Mouse (Mus musculus) embryonic facial prominence, embryonic 12.5 days (tissue): ENCODE data around the gene Ankrd54. TPM values are rescaled to one million over a fixed set of nuclear protein-coding genes. Genes with fewer than 3 reads are reported as not detected.

Experiments used
- ATAC-seq: fragments of 200-750 bp; cut with Nextera tagmentation; 2 replicates; pipeline ENCODE4 v1.8.0; 2017; ENCODE audit not compliant: insufficient number of reproducible peaks, insufficient read depth, low FRiP score, low TSS enrichment
- H3K27ac ChIP-seq: fragments of 300-500 bp; sonication (generic); 2 replicates; pipeline ENCODE4 v1.5.1; 2016; ENCODE audit warnings: mild to moderate bottlenecking
- H3K27me3 ChIP-seq: fragments of 300-500 bp; sonication (generic); 2 replicates; pipeline ENCODE4 v1.6.1; 2016; ENCODE audit warnings: mild to moderate bottlenecking, moderate library complexity
- H3K36me3 ChIP-seq: fragments of 300-500 bp; sonication (generic); 2 replicates; pipeline ENCODE4 v1.6.1; 2016; ENCODE audit warnings: mild to moderate bottlenecking
- H3K4me1 ChIP-seq: fragments of 300-500 bp; sonication (generic); 2 replicates; pipeline ENCODE4 v1.6.1; 2016
- H3K4me2 ChIP-seq: fragments of 300-500 bp; sonication (generic); replicated peaks from 2 replicates; pipeline ENCODE4 v1.6.1; 2016; ENCODE audit warnings: mild to moderate bottlenecking, moderate library complexity
- H3K4me3 ChIP-seq: fragments of 300-500 bp; sonication (generic); 2 replicates; pipeline ENCODE4 v1.5.1; 2016; ENCODE audit warnings: mild to moderate bottlenecking
- H3K9ac ChIP-seq: fragments of 300-500 bp; sonication (generic); 2 replicates; pipeline ENCODE4 v1.6.1; 2016; ENCODE audit warnings: mild to moderate bottlenecking, moderate library complexity
- H3K9me3 ChIP-seq: fragments of 300-500 bp; sonication (generic); 2 replicates; pipeline ENCODE4 v1.6.1; 2016; ENCODE audit warnings: mild to moderate bottlenecking, moderate library complexity
- WGBS: fragments of 180-500 bp; shearing (Covaris S2); methylation state at CpG from one replicate; pipeline ENCODE4 v1.1.7; 2016; 5-methylcytosine and 5-hydroxymethylcytosine counted together
- polyA plus RNA-seq: library from polyadenylated mRNA; unstranded; fragments of >200 nt; fragmentation: Nextera tagmentation; extraction: Ambion mirVana; gene quantifications from 2 replicates; pipeline ENCODE4 v1.2.1, GENCODE M21; 2016

The Ankrd54 gene
- 55.9 and 65.5 TPM in 2 replicates for polyA plus RNA-seq

DNA sequence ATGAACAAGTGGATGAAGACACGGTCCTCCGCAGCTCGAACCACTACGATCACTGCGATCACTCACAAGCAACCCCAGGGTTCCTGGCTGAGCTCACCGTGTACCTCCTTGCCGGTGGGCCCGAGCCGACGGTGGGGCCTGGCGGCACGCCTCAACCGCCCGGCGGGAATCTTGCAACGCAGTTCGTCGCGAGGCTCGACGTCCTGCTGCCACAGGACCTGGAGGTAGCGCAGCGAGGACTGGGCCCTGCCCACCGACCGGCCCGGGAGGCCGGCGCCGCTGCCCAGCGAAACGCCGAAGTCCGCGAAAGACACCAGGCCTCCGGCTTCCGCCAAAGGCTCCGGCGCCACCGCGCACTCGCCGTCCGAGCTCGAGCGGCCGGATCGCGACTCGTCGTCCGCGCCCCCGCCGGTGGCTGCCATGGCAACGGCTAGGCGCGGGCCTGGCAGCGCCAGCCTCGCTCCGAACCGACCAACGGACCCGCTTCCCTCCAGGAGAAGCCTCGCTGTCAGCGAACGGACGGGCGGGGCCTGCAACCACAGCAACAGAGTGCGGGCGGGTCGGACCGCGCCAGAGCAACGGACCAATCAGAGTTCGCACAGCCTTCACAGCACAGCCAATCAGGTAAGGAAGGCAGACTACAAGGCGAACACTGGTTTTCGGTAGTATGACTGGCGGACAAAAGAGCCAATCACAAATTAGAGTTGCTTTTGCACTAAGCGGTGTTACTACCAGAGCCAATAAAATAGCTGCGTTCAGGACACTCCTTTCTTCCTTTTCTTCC is at the start of gene Ankrd54:
TSS of gene Ankrd54 (minus strand) at position 518 of the 784 bp plus-strand sequence.
- H3K36me3 ChIP-seq, result peaks cover 32% of the 10 kb centered on the region
- H3K9ac ChIP-seq, result peak within 1 kb of the TSS; percentile 89
- H3K4me2 ChIP-seq, result peak within 1 kb of the TSS; percentile 73
- peak within 1 kb of the TSS; percentile 67; the same call in 1 of the 2 replicates for H3K27ac ChIP-seq
- peak within 1 kb of the TSS; percentile 93 for H3K4me3 ChIP-seq
- no peaks in the 10 kb centered on the region for H3K9me3 ChIP-seq
- peak; percentile 100 for ATAC-seq
- H3K27me3 ChIP-seq, result no peaks in the 10 kb centered on the region
- under 1% methylated on average over 80 of the region's 80 CpGs for WGBS
- H3K4me1 ChIP-seq, result peaks cover 19% of the 10 kb centered on the region

DNA sequence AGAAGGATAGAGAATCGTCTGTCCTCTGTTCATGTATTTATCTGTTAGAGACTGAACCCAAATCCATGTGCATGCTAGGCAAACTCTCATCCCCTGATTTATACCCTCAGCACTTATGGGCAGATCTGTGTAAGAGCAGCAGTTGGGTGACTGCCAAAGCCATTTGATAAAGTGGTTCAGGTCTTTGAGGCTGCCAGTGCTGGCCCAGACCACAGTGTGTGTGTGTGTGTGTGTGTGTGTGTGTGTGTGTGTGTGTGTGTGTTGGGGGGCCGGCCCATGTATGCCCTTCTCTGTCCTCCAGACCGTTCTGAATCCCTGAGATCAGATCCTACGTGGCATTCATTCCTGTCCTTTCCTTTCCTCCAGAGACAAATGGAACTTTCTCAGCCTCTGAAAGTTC is 49.1 kb upstream of the Ankrd54 start:
- 87% methylated on average over 4 of the region's 4 CpGs for WGBS
- Histone ChIP-seq H3K27me3 (0 out of 2 replicates have a peak, but pooled peaks cover 7% of the 10 kb centered on the region), H3K36me3 (peaks cover 22% of the 10 kb centered on the region), H3K4me3 (no peak overlapping the region), H3K4me2 (no peak overlapping the region), H3K9me3 (no peaks in the 10 kb centered on the region), H3K9ac (no peak overlapping the region), H3K4me1 (peaks cover 28% of the 10 kb centered on the region), H3K27ac (no peak overlapping the region)
- no peak for ATAC-seq

DNA sequence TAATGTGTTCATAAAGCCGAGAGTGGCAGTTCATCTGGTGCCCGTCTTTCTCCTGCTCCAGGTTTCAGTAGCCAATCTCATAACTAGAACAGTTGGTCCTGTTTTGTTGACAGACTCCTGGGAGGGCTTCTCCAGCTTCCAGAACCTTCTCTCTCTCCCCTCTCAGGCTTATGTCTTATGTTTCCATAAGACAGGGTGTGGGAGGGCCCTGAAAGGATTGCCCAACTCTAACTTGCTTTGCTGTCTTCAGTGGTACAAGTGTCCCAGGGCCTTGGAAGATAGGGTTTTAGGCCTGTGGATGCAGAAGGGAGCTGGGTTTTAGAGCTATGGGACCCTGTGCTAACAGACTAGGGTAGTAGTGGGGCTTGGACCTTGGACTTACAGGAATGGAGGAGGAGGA is 47.8 kb upstream of the Ankrd54 start:
- Histone ChIP-seq H3K9ac (peak overlapping the region; percentile 86; the same call in 1 of the 2 replicates), H3K27me3 (0 out of 2 replicates have a peak, but pooled peaks cover 7% of the 10 kb centered on the region), H3K4me1 (peaks cover 28% of the 10 kb centered on the region), H3K27ac (no peak overlapping the region), H3K4me3 (peak overlapping the region; percentile 86; the same call in 1 of the 2 replicates), H3K36me3 (peaks cover 16% of the 10 kb centered on the region), H3K4me2 (peak overlapping the region; percentile 99), H3K9me3 (no peaks in the 10 kb centered on the region)
- WGBS, result 71% methylated on average over 2 of the region's 2 CpGs
- ATAC-seq, result no peak

DNA sequence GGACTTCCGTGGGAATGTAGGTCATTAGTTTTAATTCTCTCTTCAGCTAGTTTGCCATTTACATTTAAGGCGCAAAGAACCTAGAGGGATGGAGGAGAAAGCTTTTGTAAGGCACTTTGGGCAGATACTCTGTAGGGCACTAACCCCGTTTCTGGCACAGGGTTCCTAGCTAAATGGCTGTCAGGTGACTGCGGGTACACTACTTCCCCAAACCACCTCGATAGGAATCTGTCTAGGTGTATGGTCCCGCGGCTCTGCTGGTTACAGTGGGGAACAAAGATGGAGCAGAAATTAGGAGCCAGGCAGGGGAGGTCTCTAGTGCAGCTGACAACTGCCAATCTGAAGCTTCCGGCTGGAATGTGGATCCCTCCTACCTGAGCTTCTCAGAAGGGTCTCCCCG is 47.3 kb upstream of the Ankrd54 start:
- H3K27ac ChIP-seq, result no peak overlapping the region
- H3K9ac ChIP-seq, result peak overlapping the region; percentile 86; the same call in 1 of the 2 replicates
- WGBS, result 14% methylated on average over 9 of the region's 9 CpGs
- peak overlapping the region; percentile 86 for H3K4me3 ChIP-seq
- no peak for ATAC-seq
- peaks cover 11% of the 10 kb centered on the region for H3K36me3 ChIP-seq
- 0 out of 2 replicates have a peak, but pooled peaks cover 7% of the 10 kb centered on the region for H3K27me3 ChIP-seq
- peak overlapping the region; percentile 99 for H3K4me2 ChIP-seq
- peaks cover 28% of the 10 kb centered on the region for H3K4me1 ChIP-seq
- H3K9me3 ChIP-seq, result no peaks in the 10 kb centered on the region

DNA sequence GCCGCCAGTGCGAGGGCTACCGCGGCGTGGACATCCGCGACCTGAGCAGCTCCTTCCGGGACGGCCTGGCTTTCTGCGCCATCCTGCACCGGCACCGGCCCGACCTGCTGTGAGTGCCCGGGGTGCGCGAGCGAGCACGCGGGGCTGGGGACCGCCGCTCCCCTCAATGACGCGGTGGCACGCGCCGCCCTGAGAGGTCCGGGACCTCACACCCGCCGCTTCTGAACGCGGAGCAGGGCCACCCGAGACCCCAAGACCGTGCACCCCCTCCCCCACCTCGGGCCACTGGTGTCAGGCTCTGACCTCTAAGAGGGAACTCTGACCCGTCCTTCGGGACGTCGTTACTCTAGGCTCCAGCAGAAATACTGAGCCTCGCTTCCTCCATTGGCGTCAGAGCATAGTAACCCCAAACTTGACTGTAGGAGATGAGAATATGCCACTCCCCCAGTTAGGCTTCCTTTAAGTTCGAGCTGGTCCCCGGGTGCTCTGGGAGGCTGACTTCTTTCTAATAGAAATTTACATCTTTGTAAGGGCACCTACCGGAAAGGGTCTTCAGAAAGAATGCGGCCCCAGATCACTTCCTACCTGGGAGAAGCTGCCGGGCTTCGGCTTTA is 46.7 kb upstream of the Ankrd54 start:
- H3K36me3 ChIP-seq, result 0 out of 2 replicates have a peak, but pooled peaks cover 6% of the 10 kb centered on the region
- H3K4me1 ChIP-seq, result peaks cover 28% of the 10 kb centered on the region
- under 1% methylated on average over 46 of the region's 46 CpGs for WGBS
- peak overlapping the region; percentile 82 for H3K27ac ChIP-seq
- peak overlapping the region; percentile 99 for H3K4me2 ChIP-seq
- H3K9ac ChIP-seq, result peak overlapping the region; percentile 86
- H3K27me3 ChIP-seq, result 0 out of 2 replicates have a peak, but pooled peaks cover 7% of the 10 kb centered on the region
- H3K9me3 ChIP-seq, result no peaks in the 10 kb centered on the region
- H3K4me3 ChIP-seq, result peak overlapping the region; percentile 86
- ATAC-seq, result peak; percentile 49; the same call in 1 of the 2 replicates

DNA sequence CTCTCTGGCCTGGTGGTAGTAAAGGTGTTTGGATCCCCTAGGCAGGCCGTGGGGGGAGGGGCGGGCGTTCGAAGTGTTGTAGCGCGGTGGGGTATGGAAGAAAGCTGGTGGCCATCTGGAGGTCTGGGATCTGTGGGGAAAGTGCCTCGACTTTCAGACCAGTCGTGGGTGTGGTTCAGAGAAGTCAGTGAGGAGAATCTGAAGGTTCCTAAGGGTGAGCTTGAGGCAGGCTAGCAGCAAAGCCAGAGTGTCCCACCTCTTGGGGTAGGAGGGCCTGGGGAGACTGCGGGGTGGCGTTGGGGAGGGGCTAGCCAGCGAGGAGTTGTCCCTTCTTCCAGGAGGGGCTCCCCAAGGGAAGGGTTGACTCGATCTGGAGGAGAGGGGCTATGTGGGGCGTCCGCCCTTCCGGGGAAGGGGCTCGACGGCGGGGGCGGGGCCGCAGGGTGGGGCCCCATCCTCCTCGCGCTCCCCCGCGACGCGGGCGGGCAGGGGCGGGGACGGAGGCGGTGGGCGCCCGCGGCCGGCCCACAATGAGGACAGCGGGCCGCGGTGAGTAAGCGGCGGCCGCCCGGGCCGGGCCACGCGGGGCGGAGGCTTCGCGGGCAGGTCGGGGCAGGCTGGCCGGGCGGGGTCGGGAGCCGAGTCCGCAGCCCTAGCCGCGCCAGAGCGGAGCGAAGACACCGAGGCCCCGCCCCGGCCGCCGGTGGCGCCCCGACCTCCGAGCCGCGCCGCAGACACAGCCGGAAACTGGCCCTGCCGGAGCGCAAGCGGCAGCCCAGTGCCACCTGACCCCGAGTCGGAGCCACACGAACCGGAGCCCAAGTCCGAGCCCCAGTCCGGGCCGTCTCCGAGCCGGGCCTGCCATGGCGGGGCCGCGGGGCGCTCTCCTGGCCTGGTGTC is 46.0 kb upstream of the Ankrd54 start, which contains the start of gene Micall1:
TSS of gene Micall1 (plus strand) at position 478 of the 900 bp plus-strand sequence.
- H3K36me3 ChIP-seq, result 0 out of 2 replicates have a peak, but pooled peaks cover 6% of the 10 kb centered on the region
- H3K27ac ChIP-seq, result peak within 1 kb of the TSS; percentile 82
- peaks cover 28% of the 10 kb centered on the region for H3K4me1 ChIP-seq
- WGBS, result under 1% methylated on average over 49 of the region's 85 CpGs
- 0 out of 2 replicates have a peak, but pooled peaks cover 7% of the 10 kb centered on the region for H3K27me3 ChIP-seq
- no peaks in the 10 kb centered on the region for H3K9me3 ChIP-seq
- peak within 1 kb of the TSS; percentile 86 for H3K9ac ChIP-seq
- peak within 1 kb of the TSS; percentile 99 for H3K4me2 ChIP-seq
- peak; percentile 75 for ATAC-seq
- H3K4me3 ChIP-seq, result peak within 1 kb of the TSS; percentile 86

DNA sequence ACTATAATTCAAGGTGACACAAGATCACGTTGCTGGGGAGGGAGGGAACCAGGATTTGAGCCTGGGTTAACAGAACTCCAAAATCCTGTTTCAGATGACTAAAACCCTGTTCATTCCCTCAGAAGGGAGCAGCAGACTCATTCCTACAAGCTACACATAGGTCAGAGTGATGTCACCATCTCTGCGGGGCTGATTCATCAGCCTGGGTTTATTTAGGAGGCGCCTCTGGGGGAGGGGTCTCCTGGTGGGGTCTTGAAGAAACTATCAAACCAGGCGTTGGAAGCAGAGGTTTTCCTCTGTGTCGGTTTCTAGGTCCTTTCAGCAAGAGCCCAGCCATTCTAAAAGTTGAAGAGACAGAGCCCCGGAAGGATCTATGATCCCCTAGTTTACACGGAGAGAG is 45.3 kb upstream of the Ankrd54 start:
- Histone ChIP-seq H3K4me1 (peaks cover 28% of the 10 kb centered on the region), H3K4me2 (peak overlapping the region; percentile 99), H3K27me3 (0 out of 2 replicates have a peak, but pooled peaks cover 7% of the 10 kb centered on the region), H3K9ac (no peak overlapping the region), H3K27ac (peak overlapping the region; percentile 82), H3K36me3 (0 out of 2 replicates have a peak, but pooled peaks cover 4% of the 10 kb centered on the region), H3K9me3 (no peaks in the 10 kb centered on the region), H3K4me3 (peak overlapping the region; percentile 86; the same call in 1 of the 2 replicates)
- ATAC-seq, result no peak
- 16% methylated on average over 7 of the region's 7 CpGs for WGBS

DNA sequence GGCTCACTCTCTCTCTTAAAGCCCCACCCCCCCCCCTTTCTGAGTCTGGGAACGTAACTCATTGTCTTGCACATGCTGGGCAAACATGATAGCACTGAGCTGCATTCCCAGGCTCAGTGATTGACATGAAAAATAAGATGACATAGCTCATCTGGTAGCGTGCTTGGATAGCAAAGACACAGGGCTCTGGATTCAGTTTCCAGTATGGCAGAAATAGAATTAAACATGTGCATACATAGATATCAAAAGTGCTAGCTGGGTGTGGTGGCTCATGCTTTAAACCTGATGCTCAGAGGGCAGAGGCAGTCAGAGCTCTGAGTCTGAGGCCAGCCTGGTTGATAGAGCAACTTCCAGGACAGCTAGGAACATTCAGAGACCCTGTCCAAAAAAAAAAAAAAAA is 43.1 kb upstream of the Ankrd54 start:
- Histone ChIP-seq H3K4me1 (peaks cover 22% of the 10 kb centered on the region), H3K9me3 (no peaks in the 10 kb centered on the region), H3K4me2 (no peak overlapping the region), H3K36me3 (no peaks in the 10 kb centered on the region), H3K9ac (no peak overlapping the region), H3K27me3 (0 out of 2 replicates have a peak, but pooled peaks cover 4% of the 10 kb centered on the region), H3K27ac (no peak overlapping the region), H3K4me3 (no peak overlapping the region)
- no peak for ATAC-seq
- WGBS, result 48% methylated on average over 2 of the region's 2 CpGs

DNA sequence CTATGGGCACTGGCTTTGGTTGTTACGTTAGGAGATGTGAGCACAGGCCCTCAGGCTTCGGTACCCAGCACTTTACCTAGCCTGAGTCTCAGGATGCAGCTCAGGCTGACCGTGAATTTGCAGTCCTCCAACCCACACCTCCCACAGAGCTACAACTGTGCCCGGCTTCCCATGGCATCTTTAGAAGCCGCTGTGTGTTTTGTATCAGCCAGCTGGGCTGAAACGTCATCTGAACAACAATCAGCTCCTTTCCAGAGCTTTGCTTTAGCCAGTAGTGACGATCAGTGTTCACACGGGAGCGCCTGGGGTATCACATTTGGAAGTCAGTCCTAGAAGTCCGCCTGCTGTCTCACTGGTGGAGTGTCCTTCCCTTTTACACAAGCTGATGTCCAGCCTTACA is 40.6 kb upstream of the Ankrd54 start:
- no peaks in the 10 kb centered on the region for H3K27me3 ChIP-seq
- H3K4me2 ChIP-seq, result no peak overlapping the region
- H3K36me3 ChIP-seq, result no peaks in the 10 kb centered on the region
- ATAC-seq, result no peak
- H3K4me3 ChIP-seq, result no peak overlapping the region
- 71% methylated on average over 10 of the region's 10 CpGs for whole genome bisulfite sequencing
- H3K9me3 ChIP-seq, result no peaks in the 10 kb centered on the region
- peaks cover 15% of the 10 kb centered on the region; the same call in 1 of the 2 replicates for H3K4me1 ChIP-seq
- H3K27ac ChIP-seq, result no peak overlapping the region
- no peak overlapping the region for H3K9ac ChIP-seq

DNA sequence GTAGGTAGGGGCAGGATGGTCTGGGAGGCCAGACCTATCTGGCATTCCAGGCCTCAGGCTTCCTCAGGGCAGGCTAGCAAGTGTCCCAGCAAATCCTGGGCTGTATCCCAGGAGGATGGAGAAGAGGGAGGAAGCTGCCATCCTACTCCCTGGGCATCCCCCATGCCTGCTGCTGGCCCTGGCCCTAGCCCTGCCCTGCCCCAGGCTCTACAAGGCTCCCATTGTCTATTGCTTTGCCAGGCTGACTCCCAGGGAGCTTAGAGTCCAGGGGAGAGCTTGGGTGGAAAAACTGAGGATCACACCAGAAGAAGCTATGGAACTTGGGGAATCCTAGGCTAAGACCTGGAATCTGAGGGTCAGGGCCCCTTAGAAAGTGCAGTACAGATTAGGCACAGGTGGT is 38.8 kb upstream of the Ankrd54 start:
- no peaks in the 10 kb centered on the region for H3K27me3 ChIP-seq
- H3K9ac ChIP-seq, result no peak overlapping the region; the same call in 1 of the 2 replicates
- no peaks in the 10 kb centered on the region for H3K9me3 ChIP-seq
- H3K4me2 ChIP-seq, result no peak overlapping the region
- 0 out of 2 replicates have a peak overlapping the region, but pooled peaks have one; percentile 25 for H3K27ac ChIP-seq
- no peaks in the 10 kb centered on the region for H3K36me3 ChIP-seq
- no peak for ATAC-seq
- no peak overlapping the region for H3K4me3 ChIP-seq
- peaks cover 22% of the 10 kb centered on the region for H3K4me1 ChIP-seq

DNA sequence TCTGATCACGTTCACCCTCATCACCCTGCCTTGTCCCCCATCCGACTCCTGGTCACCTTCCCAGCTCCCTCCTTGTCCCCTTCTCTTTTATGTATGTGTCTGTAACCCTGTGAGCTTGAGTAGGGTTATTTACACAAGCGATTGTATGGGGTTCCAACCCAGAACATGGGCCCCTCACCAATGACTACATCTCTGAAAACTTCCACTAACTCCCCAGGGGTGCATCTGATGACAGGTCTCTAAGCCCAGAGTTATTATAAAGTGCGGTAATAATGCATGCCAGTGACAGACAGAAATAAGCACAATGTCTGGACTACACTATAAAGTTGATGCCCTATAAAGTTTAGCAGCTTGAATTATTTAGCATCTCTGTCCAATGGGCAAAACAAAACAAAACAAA is 37.7 kb upstream of the Ankrd54 start:
- no peak overlapping the region for H3K27ac ChIP-seq
- H3K4me1 ChIP-seq, result peaks cover 22% of the 10 kb centered on the region
- WGBS, result 62% methylated on average over 4 of the region's 4 CpGs

More for the DNA sequence above, 37.7 kb upstream of the Ankrd54 start:
- Histone ChIP-seq H3K4me2 (no peak overlapping the region), H3K4me3 (no peak overlapping the region), H3K9me3 (no peaks in the 10 kb centered on the region), H3K9ac (no peak overlapping the region), H3K36me3 (0 out of 2 replicates have a peak, but pooled peaks cover 6% of the 10 kb centered on the region), H3K27me3 (no peaks in the 10 kb centered on the region)
- ATAC-seq, result no peak
